Mouse (Mus musculus): ENCODE results near the gene Dlst. TPM values are rescaled to one million over a fixed set of nuclear protein-coding genes. Genes with fewer than 3 reads are reported as not detected.

Gene Dlst
- polyA plus RNA-seq, 1 experiment from 2014 or later = 69.4 TPM

- 64% methylated on average over 3 of the region's 3 CpGs for WGBS (ENCODE audit: insufficient replicate concordance)
- Histone ChIP-seq H3K9ac (no peak overlapping the region), H3K36me3 (replicated peaks) (no peaks in the 10 kb centered on the region), H3K4me1 (replicated peaks) (peaks cover 9% of the 10 kb centered on the region), H3K27me3 (peaks cover 14% of the 10 kb centered on the region; the same call in 1 of the 2 replicates), H3K4me3 (replicated peaks) (no peak overlapping the region), H3K4me2 (0 out of 2 replicates have a peak overlapping the region, but pooled peaks have one; percentile 43), H3K9me3 (replicated peaks) (no peaks in the 10 kb centered on the region), H3K27ac (replicated peaks) (no peak overlapping the region)
- no peak for ATAC-seq (ENCODE audit: insufficient read depth)
Observed at GRCm38 (mm10) chr12:85169877-85170276, 59.2 kb downstream of the Dlst start.

GRCm38 (mm10) chr12:85170284-85170947, 59.8 kb downstream of the Dlst start:
- Histone ChIP-seq H3K27me3 (peaks cover 14% of the 10 kb centered on the region; the same call in 1 of the 2 replicates), H3K9me3 (replicated peaks) (no peaks in the 10 kb centered on the region), H3K36me3 (replicated peaks) (no peaks in the 10 kb centered on the region), H3K4me2 (no peak overlapping the region), H3K4me1 (replicated peaks) (peaks cover 9% of the 10 kb centered on the region), H3K4me3 (replicated peaks) (no peak overlapping the region), H3K27ac (replicated peaks) (no peak overlapping the region), H3K9ac (no peak overlapping the region)
- WGBS (ENCODE audit: insufficient replicate concordance) = 73% methylated on average over 11 of the region's 11 CpGs
- no peak for ATAC-seq (ENCODE audit: insufficient read depth)

- peaks cover 9% of the 10 kb centered on the region for H3K4me1 ChIP-seq (replicated peaks)
- whole genome bisulfite sequencing (ENCODE audit: insufficient replicate concordance) = 66% methylated on average over 3 of the region's 3 CpGs
Observed at GRCm38 (mm10) chr12:85170948-85171307, 60.3 kb downstream of the Dlst start.

GRCm38 (mm10) chr12:85174016-85174415, 63.4 kb downstream of the Dlst start:
- no peak overlapping the region for H3K27ac ChIP-seq (replicated peaks)
- H3K9me3 ChIP-seq (replicated peaks) = no peaks in the 10 kb centered on the region
- no peak overlapping the region for H3K9ac ChIP-seq
- H3K36me3 ChIP-seq (replicated peaks) = no peaks in the 10 kb centered on the region
- no peak overlapping the region for H3K4me3 ChIP-seq (replicated peaks)
- ATAC-seq (ENCODE audit: insufficient read depth) = no peak
- no peak overlapping the region for H3K4me2 ChIP-seq
- WGBS (ENCODE audit: insufficient replicate concordance) = 70% methylated on average over 7 of the region's 7 CpGs
- peaks cover 46% of the 10 kb centered on the region for H3K27me3 ChIP-seq
- peaks cover 24% of the 10 kb centered on the region for H3K4me1 ChIP-seq (replicated peaks)

More at GRCm38 (mm10) chr12:85170948-85171307, 60.3 kb downstream of the Dlst start:
- ATAC-seq (ENCODE audit: insufficient read depth) = no peak
- no peak overlapping the region for H3K9ac ChIP-seq
- H3K27ac ChIP-seq (replicated peaks) = no peak overlapping the region
- H3K36me3 ChIP-seq (replicated peaks) = no peaks in the 10 kb centered on the region
- no peak overlapping the region for H3K4me2 ChIP-seq
- H3K4me3 ChIP-seq (replicated peaks) = no peak overlapping the region
- H3K9me3 ChIP-seq (replicated peaks) = no peaks in the 10 kb centered on the region
- peaks cover 20% of the 10 kb centered on the region for H3K27me3 ChIP-seq

- H3K27me3 ChIP-seq = peaks cover 54% of the 10 kb centered on the region
Observed at GRCm38 (mm10) chr12:85175087-85175675, 64.5 kb downstream of the Dlst start.

GRCm38 (mm10) chr12:85175926-85176845, 65.6 kb downstream of the Dlst start:
- Histone ChIP-seq H3K27me3 (peaks cover 59% of the 10 kb centered on the region), H3K4me2 (peak overlapping the region; percentile 65), H3K9ac (no peak overlapping the region), H3K4me3 (replicated peaks) (0 out of 2 replicates have a peak overlapping the region, but pooled peaks have one; percentile 4), H3K27ac (replicated peaks) (no peak overlapping the region), H3K36me3 (replicated peaks) (no peaks in the 10 kb centered on the region), H3K4me1 (replicated peaks) (peaks cover 16% of the 10 kb centered on the region), H3K9me3 (replicated peaks) (no peaks in the 10 kb centered on the region)
- no peak for ATAC-seq (ENCODE audit: insufficient read depth)
- 40% methylated on average over 11 of the region's 11 CpGs for WGBS (ENCODE audit: insufficient replicate concordance)

More at GRCm38 (mm10) chr12:85175087-85175675, 64.5 kb downstream of the Dlst start:
- Histone ChIP-seq H3K9me3 (replicated peaks) (no peaks in the 10 kb centered on the region), H3K4me3 (replicated peaks) (no peak overlapping the region), H3K27ac (replicated peaks) (no peak overlapping the region), H3K4me1 (replicated peaks) (peaks cover 16% of the 10 kb centered on the region), H3K9ac (no peak overlapping the region), H3K4me2 (no peak overlapping the region), H3K36me3 (replicated peaks) (no peaks in the 10 kb centered on the region)
- 55% methylated on average over 16 of the region's 16 CpGs for WGBS (ENCODE audit: insufficient replicate concordance)
- ATAC-seq (ENCODE audit: insufficient read depth) = no peak

GRCm38 (mm10) chr12:85176846-85177523, 66.4 kb downstream of the Dlst start:
- 0 out of 2 replicates have a peak, but pooled peaks have one; percentile 49 for ATAC-seq (ENCODE audit: insufficient read depth)
- 2% methylated on average over 32 of the region's 32 CpGs for WGBS (ENCODE audit: insufficient replicate concordance)
- no peak overlapping the region for H3K27ac ChIP-seq (replicated peaks)
- no peak overlapping the region for H3K9ac ChIP-seq
- no peaks in the 10 kb centered on the region for H3K36me3 ChIP-seq (replicated peaks)
- no peaks in the 10 kb centered on the region for H3K9me3 ChIP-seq (replicated peaks)
- H3K4me1 ChIP-seq (replicated peaks) = peaks cover 16% of the 10 kb centered on the region
- peak overlapping the region; percentile 38 for H3K4me3 ChIP-seq (replicated peaks)
- peaks cover 67% of the 10 kb centered on the region for H3K27me3 ChIP-seq
- H3K4me2 ChIP-seq = peak overlapping the region; percentile 65

GRCm38 (mm10) chr12:85177740-85178239, 67.2 kb downstream of the Dlst start, which contains the start of gene Pgf:
Gene Pgf, minus strand, starts transcription at chr12:85177790.
- WGBS (ENCODE audit: insufficient replicate concordance) = 47% methylated on average over 10 of the region's 10 CpGs
- peak within 1 kb of the TSS; percentile 38 for H3K4me3 ChIP-seq (replicated peaks)
- ATAC-seq (ENCODE audit: insufficient read depth) = no peak
- no peaks in the 10 kb centered on the region for H3K36me3 ChIP-seq (replicated peaks)
- peaks cover 16% of the 10 kb centered on the region for H3K4me1 ChIP-seq (replicated peaks)
- no peak within 1 kb of the TSS for H3K9ac ChIP-seq
- peaks cover 73% of the 10 kb centered on the region for H3K27me3 ChIP-seq
- no peaks in the 10 kb centered on the region for H3K9me3 ChIP-seq (replicated peaks)
- no peak within 1 kb of the TSS for H3K27ac ChIP-seq (replicated peaks)
- peak within 1 kb of the TSS; percentile 65 for H3K4me2 ChIP-seq

- no peak overlapping the region for H3K27ac ChIP-seq (replicated peaks)
- no peak overlapping the region for H3K4me3 ChIP-seq (replicated peaks)
- no peak for ATAC-seq (ENCODE audit: insufficient read depth)
- H3K4me1 ChIP-seq (replicated peaks) = peaks cover 16% of the 10 kb centered on the region
- WGBS (ENCODE audit: insufficient replicate concordance) = 72% methylated on average over 2 of the region's 2 CpGs
- H3K9me3 ChIP-seq (replicated peaks) = no peaks in the 10 kb centered on the region
- peaks cover 77% of the 10 kb centered on the region for H3K27me3 ChIP-seq
- no peak overlapping the region for H3K9ac ChIP-seq
- H3K4me2 ChIP-seq = no peak overlapping the region
- H3K36me3 ChIP-seq (replicated peaks) = no peaks in the 10 kb centered on the region
Observed at GRCm38 (mm10) chr12:85178294-85178693, 67.7 kb downstream of the Dlst start.

GRCm38 (mm10) chr12:85181475-85182344, 71.1 kb downstream of the Dlst start:
- WGBS (ENCODE audit: insufficient replicate concordance) = 36% methylated on average over 17 of the region's 17 CpGs

More at GRCm38 (mm10) chr12:85181475-85182344, 71.1 kb downstream of the Dlst start:
- Histone ChIP-seq H3K4me1 (replicated peaks) (peaks cover 9% of the 10 kb centered on the region), H3K9me3 (replicated peaks) (no peaks in the 10 kb centered on the region), H3K4me2 (no peak overlapping the region), H3K27me3 (peaks cover 61% of the 10 kb centered on the region), H3K36me3 (replicated peaks) (no peaks in the 10 kb centered on the region), H3K4me3 (replicated peaks) (no peak overlapping the region), H3K27ac (replicated peaks) (no peak overlapping the region), H3K9ac (no peak overlapping the region)
- ATAC-seq (ENCODE audit: insufficient read depth) = no peak

Data from liver, embryonic 15.5 days (tissue).